Mouse (Mus musculus) small intestine, adult 2 months (tissue): ENCODE results near the gene Accs. TPM values are rescaled to one million over a fixed set of nuclear protein-coding genes. Genes with fewer than 3 reads are reported as not detected.

Experiments used
- H3K27ac ChIP-seq: fragments of 200-500 bp; 2 replicates; pipeline ENCODE4 v1.5.1; 2012; ENCODE audit warnings: low read depth, low read length, control low read depth, inconsistent platforms; ENCODE audit not compliant: insufficient read depth
- H3K27me3 ChIP-seq: fragments of 200-500 bp; 2 replicates; pipeline ENCODE4 v1.6.1; 2012; ENCODE audit warnings: mild to moderate bottlenecking, moderate library complexity, low read length, inconsistent platforms; ENCODE audit not compliant: control insufficient read depth, insufficient read depth
- H3K36me3 ChIP-seq: fragments of 200-500 bp; 2 replicates; pipeline ENCODE4 v1.6.1; 2012; ENCODE audit warnings: mild to moderate bottlenecking, low read length, control low read depth, inconsistent platforms; ENCODE audit not compliant: control insufficient read depth, insufficient read depth
- H3K4me1 ChIP-seq: fragments of 200-500 bp; 2 replicates; pipeline ENCODE4 v1.6.1; 2012; ENCODE audit warnings: low read length, inconsistent platforms, mixed read lengths; ENCODE audit not compliant: control insufficient read depth, insufficient read depth, insufficient read length
- H3K4me3 ChIP-seq: fragments of 200-500 bp; 2 replicates; pipeline ENCODE4 v1.5.1; 2012; ENCODE audit warnings: low read depth, mild to moderate bottlenecking, control low read depth, inconsistent platforms, low read length, moderate library complexity
- CTCF ChIP-seq: fragments of 200-500 bp; IDR thresholded peaks from 2 replicates; pipeline ENCODE4 v1.5.1; 2012; ENCODE audit warnings: low read depth, mild to moderate bottlenecking, control low read depth, inconsistent platforms, low read length, moderate library complexity, mixed read lengths; ENCODE audit not compliant: insufficient replicate concordance, insufficient read length; ENCODE audit errors: extremely low read depth
- POLR2A ChIP-seq: fragments of 200-500 bp; IDR thresholded peaks from 2 replicates; pipeline ENCODE4 v1.6.1; 2012; ENCODE audit warnings: low read depth, mild to moderate bottlenecking, control low read depth, inconsistent platforms, low read length, moderate library complexity
- WGBS: fragments of 180-500 bp; shearing (Covaris S2); methylation state at CpG from one replicate; pipeline ENCODE4 v1.1.7; 2018; 5-methylcytosine and 5-hydroxymethylcytosine counted together
- polyA plus RNA-seq: library from polyadenylated mRNA; depleted of rRNA; stranded (reverse); fragments of >200 nt; gene quantifications from 2 replicates; pipeline ENCODE4 v1.2.3, GENCODE M21; 2012

Accs gene
- polyA plus RNA-seq, 1 experiment: 6.2 TPM

DNA sequence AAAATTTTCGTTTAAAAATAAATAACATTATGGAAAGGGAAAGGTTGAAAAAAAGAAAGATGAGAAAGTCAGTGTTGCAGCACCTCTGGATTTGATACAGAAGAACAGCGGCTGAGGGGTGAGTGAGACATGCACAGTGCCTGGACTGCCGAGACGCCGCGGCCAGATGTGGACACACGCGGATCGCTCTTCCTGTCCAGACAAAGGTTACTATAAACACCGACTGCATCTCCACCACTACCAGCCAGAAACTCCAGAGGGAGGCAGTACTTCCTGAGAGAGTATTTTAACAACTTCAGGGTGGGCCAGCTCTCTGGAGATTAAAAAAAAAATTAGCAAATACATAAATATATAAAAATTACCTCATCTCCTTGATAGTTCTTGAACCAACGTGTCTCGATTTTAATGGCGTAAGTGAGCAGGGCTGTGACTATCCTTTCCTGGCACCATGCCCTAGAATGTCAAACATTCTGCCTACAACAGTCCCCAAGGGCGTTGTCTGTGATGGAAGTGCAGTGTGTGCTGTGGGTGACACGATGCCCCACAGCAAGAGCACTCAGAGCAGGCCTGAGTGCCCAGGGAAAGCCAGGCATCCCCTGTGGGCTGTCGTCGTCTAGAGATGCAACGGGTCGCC is 52.5 kb downstream of the Accs start:
- WGBS: 75% methylated on average over 19 of the region's 19 CpGs
- no peak overlapping the region for H3K27ac ChIP-seq
- TF ChIP-seq POLR2A: no peak
- TF ChIP-seq CTCF: no peak

DNA sequence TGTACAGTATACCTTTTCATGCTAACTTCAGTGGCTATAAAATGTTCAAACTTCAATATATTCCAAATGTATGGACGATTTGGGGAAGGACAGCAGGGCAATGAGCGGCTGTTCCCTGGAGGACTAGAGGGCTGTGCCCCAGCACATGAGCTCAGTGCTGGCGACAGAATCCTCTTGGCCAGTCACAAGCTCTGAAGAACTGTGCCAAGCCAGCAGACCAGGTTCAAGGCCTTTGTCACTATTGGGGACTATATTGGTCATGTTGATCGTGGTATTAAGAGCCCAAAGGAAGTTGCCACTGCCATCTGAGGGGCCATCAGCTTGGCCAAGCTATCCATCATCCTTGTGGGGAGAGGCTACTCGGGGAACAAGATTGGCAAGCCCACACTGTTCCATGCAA is 55.4 kb downstream of the Accs start:
- H3K27me3 ChIP-seq: no peaks in the 10 kb centered on the region
- 90% methylated on average over 5 of the region's 5 CpGs for WGBS
- TF ChIP-seq POLR2A (no peak), CTCF (no peak)
- H3K27ac ChIP-seq: no peak overlapping the region
- peaks cover 39% of the 10 kb centered on the region for H3K36me3 ChIP-seq
- no peak overlapping the region for H3K4me3 ChIP-seq
- no peaks in the 10 kb centered on the region for H3K4me1 ChIP-seq

More for the DNA sequence above, 52.5 kb downstream of the Accs start:
- Histone ChIP-seq H3K4me3 (no peak overlapping the region), H3K36me3 (peaks cover 45% of the 10 kb centered on the region), H3K4me1 (no peaks in the 10 kb centered on the region), H3K27me3 (no peaks in the 10 kb centered on the region)

DNA sequence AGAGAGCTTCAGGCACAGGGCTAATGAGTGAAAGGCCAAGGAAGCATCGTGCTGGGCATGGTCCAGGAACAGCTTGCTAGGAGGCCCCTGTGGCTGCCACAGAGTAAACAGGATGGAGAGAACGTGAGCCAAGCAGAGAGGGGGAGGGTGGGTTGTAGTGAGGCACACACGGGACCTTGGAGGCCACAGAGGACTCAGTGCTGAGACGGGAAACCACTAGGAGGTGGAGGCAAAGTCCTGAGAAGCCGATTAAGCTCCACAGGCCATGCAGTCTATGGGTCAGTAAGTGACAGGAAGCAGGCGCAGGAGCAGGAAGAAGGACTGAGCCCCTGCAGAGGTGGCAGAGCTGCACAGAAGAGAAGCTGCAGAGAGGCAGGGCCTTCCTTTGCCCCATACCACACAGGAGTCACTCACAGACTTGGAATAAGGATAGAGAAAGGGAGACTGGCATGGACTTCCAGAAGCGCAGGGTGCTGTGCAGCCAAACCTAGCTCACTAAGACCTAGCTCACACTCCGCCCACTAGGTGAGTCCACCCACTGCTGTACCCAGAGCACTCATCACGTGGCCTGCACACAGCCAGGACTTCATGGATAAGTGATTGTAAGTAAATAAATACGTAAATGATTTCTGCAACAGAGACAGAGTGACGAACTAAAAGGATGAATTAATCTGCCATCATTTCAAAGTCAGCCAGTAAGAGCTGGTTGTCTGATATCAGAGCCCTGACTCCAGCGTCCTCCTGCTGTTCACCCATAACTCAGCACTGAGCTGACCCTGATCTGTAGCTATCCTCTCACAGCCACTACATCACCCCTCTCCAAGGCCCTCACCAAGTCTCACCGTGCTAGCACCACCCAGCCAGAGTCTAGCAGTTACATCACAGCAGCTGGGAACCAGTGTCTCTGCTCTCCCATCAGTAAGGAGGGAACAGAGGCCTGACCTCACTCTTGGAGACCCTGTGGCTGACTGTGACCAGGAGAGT is 57.9 kb downstream of the Accs start:
- H3K36me3 ChIP-seq: peaks cover 32% of the 10 kb centered on the region
- H3K4me1 ChIP-seq: no peaks in the 10 kb centered on the region
- TF ChIP-seq CTCF: no peak
- no peak for TF ChIP-seq POLR2A
- H3K4me3 ChIP-seq: no peak overlapping the region
- 47% methylated on average over 13 of the region's 13 CpGs for WGBS
- H3K27ac ChIP-seq: 0 out of 2 replicates have a peak overlapping the region, but pooled peaks have one; percentile 4
- H3K27me3 ChIP-seq: no peaks in the 10 kb centered on the region

GRCm38 (mm10) chr2:93790798-93791345 is 58.9 kb downstream of the Accs start:
- H3K27ac ChIP-seq: no peak overlapping the region
- H3K27me3 ChIP-seq: no peaks in the 10 kb centered on the region
- H3K4me1 ChIP-seq: no peaks in the 10 kb centered on the region
- H3K36me3 ChIP-seq: peaks cover 26% of the 10 kb centered on the region
- WGBS: 74% methylated on average over 4 of the region's 4 CpGs
- TF ChIP-seq CTCF (no peak), POLR2A (no peak)
- no peak overlapping the region for H3K4me3 ChIP-seq

- Histone ChIP-seq H3K4me1 (peaks cover 4% of the 10 kb centered on the region; the same call in 1 of the 2 replicates), H3K27ac (no peak overlapping the region), H3K4me3 (no peak overlapping the region), H3K36me3 (peaks cover 9% of the 10 kb centered on the region), H3K27me3 (no peaks in the 10 kb centered on the region)
- WGBS: 92% methylated on average over 5 of the region's 5 CpGs
- TF ChIP-seq CTCF (no peak), POLR2A (no peak)
Measured at GRCm38 (mm10) chr2:93788557-93788956, 61.2 kb downstream of the Accs start.

GRCm38 (mm10) chr2:93786175-93786574 is 63.6 kb downstream of the Accs start:
- Histone ChIP-seq H3K27ac (no peak overlapping the region), H3K36me3 (peaks cover 5% of the 10 kb centered on the region), H3K27me3 (no peaks in the 10 kb centered on the region), H3K4me3 (no peak overlapping the region), H3K4me1 (peaks cover 4% of the 10 kb centered on the region; the same call in 1 of the 2 replicates)
- WGBS: 32% methylated on average over 4 of the region's 4 CpGs
- TF ChIP-seq CTCF (0 out of 2 replicates have a peak, but pooled peaks have one; percentile 24), POLR2A (no peak)
